Mouse (Mus musculus): Measurements from ENCODE around the gene Cby1.
"Not testable (repeated sequence)": the region's sequence is repeated elsewhere in the genome, so short reads cannot be mapped to it uniquely, and the experiment has no call there.

The Cby1 gene

DNA sequence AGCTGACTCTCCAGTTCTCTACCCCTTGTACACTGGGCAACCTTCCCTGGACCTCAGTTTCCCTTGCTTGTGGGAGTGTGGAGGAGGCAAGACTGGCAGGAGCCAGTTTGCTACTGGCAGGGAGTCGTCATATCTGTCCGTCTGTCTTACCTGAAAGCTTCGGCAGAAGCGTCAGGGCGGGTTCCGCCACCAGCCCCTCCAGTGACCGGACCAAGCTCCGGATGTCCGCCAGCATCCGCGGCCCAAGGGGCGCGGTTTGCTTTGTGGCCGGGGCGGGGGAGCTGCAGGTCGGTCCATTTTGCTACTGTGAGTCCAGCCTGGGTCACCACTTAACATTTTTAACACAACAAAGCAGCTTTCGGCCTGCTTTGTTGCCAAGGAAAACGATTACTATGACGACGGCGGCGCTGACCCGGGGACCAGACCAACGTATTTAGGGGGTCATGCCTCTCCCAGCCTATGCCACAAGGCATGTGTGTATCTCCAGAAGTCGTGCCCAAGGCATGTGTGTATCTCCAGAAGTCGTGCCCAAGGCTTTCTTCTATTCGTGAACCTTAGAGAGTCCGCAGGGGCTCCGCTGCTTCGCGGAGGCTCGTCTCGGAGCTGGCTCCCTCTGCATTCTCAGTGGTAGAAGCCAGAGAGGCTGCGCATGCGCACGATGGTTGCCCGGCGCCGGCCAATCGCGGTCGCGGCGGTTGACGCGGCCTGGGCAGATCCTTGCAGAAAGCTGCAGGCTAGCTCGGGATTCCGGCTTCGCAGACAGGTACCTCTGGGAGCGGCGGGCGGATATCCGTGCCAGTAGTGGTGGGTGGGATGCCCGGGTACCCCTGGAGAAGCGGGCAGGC lies at the start of gene Cby1, which contains the start of gene Fam227a:
Gene Cby1 (plus strand): TSS at position 669 of the 845 bp plus-strand sequence.
Gene Fam227a (minus strand): TSS at position 426 of the 845 bp plus-strand sequence.
- peak; percentile 96 to 97 for DNase-seq (ENCODE audit: low spot score in 2 of 2)

- no peak for DNase-seq (ENCODE audit: low spot score in 2 of 2)
These were observed 49.8 kb upstream of the Cby1 start for GRCm38 (mm10) chr15:79609226-79609625.

- no peak for DNase-seq (ENCODE audit: low spot score in 2 of 2)
These were observed 43.5 kb upstream of the Cby1 start for GRCm38 (mm10) chr15:79615501-79615900.

DNA sequence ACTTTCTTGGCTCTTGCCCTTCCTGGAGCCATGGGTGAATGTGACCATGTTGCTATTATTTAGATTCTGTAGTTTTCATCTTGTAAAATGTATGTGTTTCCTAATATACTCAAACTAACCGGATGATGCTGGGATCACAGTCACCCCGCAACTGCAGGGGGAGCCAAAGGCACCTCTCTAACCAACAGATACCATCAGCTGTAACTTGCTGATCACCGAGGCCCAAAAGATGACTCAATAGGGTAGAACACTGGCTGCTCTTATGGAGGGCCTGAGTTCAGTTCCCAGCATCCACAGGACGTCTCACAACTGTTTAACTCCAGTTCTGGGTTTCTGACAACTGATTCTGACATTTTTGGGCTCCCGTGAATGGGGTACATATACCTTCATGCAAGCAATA lies 42.3 kb upstream of the Cby1 start:
- DNase-seq (ENCODE audit: low spot score in 2 of 2), result no peak

DNA sequence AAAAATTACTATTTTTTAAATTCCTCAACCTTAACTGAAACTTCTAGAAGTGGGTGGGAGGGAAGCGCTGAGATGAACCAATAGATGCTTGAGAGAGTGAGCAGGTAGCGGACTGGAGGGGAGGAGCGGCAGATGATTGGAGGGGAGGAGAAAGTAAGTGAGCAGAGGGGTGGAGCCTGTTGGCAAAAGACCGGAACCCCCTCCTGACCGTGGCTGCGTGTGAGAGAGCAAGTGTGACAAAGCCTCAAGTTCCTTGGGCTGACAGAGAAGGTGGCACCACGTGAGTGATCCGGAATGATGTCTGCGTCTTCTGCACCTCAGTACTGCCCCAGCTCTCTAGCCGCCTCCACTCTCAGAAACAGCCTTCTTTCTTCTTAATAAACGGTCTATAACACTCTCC lies 41.9 kb upstream of the Cby1 start:
- DNase-seq (ENCODE audit: low spot score in 2 of 2), result no peak

GRCm38 (mm10) chr15:79618456-79618855 lies 40.5 kb upstream of the Cby1 start:
- no peak for DNase-seq (ENCODE audit: low spot score in 2 of 2)

GRCm38 (mm10) chr15:79619770-79620414 lies 39.1 kb upstream of the Cby1 start:
- no peak for DNase-seq (ENCODE audit: low spot score in 2 of 2)

GRCm38 (mm10) chr15:79630471-79630870 lies 28.5 kb upstream of the Cby1 start:
- DNase-seq (ENCODE audit: low spot score in 2 of 2), result no peak

DNA sequence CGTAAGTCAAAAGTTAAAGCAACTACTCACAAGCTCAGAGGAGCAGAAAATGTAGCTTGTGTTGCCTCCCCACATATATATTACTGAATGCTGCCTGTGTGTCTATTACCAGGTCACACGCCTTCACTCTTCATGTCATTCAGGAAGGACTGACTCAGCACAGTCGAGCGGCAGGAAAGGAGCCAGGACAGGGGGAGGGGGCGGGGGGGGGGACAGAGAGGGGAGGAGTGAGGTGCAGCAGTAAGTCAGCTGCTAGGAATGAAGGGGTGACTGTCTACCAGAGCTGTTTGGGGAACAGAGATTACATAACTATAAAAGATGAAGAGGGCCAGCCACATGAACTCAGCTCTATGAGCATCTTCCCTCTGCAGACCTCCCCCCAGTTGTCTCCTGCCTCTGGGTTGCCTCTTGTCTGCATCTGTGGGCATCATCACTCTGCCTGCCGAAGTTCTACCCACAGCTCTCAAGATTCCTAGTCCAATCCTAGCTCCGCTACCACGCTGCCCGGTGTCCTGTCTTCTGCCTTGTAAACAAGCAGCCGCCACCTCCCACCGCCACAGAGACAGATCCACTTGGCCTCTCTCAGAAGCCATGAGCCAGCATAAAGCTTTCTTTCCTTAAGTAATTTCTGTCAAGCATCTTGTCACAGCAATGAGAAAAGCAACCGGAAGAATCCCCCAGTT lies 17.7 kb upstream of the Cby1 start:
- no peak for DNase-seq (ENCODE audit: low spot score in 2 of 2)

- DNase-seq (ENCODE audit: low spot score in 2 of 2), result no peak
These were observed 13.5 kb upstream of the Cby1 start for GRCm38 (mm10) chr15:79645483-79645882.

- no peak for DNase-seq (ENCODE audit: low spot score in 2 of 2)
These were observed 10.9 kb upstream of the Cby1 start for GRCm38 (mm10) chr15:79648130-79648529.

DNA sequence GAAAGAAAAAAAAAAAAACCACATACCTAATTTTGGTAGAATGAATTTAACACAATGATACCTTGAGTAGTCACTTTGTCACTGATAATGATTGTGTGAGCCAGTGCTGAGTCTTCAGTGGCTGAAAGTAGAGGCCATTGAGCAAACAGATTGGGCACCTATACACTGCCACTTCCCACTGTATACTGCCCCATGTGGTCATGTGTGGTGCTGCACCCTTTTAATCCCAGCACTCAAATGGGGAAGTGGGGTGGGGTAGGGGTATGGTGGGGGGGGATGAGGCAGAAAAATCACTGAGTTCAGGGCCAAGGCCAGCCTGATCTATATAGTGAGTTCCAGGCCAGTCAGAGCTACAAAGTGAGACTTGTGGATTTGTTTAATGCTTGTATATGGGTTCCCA lies 8.4 kb upstream of the Cby1 start:
- DNase-seq (ENCODE audit: low spot score in 2 of 2), result no peak

DNA sequence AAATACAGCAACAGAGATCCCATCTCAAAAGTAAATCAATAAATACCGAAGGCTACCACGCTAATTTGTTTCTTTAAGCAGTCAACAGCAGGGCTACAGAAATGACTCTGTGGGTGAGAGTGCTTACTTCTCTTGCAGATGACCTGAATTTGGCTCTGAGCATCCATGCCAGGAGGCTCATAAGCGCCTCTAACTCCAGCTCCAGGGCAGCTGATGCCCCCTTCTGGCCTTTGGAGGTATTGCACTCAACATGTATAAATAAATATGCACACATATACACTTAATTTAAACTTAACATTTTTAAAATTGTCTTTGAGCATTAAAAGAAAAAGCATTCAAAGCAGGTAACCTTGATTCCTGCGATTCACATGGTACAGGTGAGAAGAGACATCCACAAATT lies 7.5 kb upstream of the Cby1 start:
- no peak for DNase-seq (ENCODE audit: low spot score in 2 of 2)

DNA sequence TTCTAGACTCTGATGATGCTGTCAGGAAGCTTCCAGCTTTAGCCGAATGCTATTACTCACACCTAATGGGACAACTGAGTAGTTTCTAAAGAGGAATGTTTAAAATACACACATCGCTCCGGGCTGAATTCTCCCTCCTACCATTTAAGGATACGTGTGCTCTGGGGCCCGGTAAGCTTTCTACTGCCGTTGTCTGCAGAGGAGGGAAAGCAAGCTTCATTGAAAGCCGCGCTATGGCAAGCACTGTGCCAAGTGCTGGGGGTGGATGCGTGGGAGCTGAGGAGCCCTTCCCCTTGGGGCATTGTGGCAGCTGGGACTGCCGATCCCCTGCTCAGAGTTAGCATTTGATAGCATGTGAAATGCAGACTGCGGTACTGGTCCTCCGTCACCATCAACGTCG lies 2.5 kb upstream of the Cby1 start:
- DNase-seq (ENCODE audit: low spot score in 2 of 2), result no peak

- peak; percentile 86 to 91 for DNase-seq (ENCODE audit: low spot score in 2 of 2)
These were observed 1.0 kb upstream of the Cby1 start for GRCm38 (mm10) chr15:79657837-79658530.

DNA sequence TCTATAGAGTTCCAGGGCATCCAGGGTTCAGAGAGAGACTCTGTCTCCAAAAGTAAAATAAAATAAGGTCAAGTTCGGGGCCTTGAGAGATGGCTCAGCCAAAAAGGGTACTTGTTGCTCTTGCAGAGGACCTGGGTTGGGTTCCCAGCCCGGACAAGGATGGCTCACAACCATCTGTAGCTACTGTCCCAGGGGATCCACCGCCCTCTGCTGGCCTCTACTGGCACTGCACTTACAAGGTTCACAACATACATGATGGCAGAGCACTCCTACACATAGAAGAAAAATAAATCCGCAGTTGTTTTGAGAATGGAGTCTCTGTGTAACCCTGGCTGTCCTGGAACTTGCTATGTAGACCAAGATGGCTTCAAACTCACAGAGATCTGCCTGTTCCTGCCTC lies 2.9 kb downstream of the Cby1 start:
- DNase-seq (ENCODE audit: low spot score in 2 of 2), result no peak

- no peak for DNase-seq (ENCODE audit: low spot score in 2 of 2)
These were observed 5.7 kb downstream of the Cby1 start for GRCm38 (mm10) chr15:79664666-79665065.

DNA sequence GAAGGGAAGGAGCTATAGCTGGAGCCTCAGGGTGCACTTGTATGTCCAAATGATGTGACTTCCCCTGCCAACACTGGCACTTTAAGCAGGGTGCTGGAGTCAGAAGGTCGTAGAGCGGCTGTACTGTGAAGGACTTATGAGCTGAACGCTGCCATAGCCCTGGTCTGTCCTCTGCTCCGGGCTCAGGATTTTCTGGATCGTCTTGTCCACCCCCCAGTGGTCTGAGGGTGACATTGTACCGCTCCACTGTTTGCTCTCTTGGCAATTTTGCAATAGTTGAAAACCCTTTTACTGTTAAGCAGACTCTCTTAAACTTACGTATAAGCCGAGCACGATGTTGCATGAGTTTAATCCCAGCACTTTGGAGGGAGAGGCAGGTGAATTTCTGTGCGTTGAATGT lies 10.2 kb downstream of the Cby1 start:
- DNase-seq (ENCODE audit: low spot score in 2 of 2), result no peak

- peak; percentile 61 to 79 for DNase-seq (ENCODE audit: low spot score in 2 of 2)
These were observed 11.4 kb downstream of the Cby1 start, which contains the start of gene Tomm22 for GRCm38 (mm10) chr15:79670249-79670971. Gene Tomm22, plus strand, starts transcription at chr15:79670861.

DNA sequence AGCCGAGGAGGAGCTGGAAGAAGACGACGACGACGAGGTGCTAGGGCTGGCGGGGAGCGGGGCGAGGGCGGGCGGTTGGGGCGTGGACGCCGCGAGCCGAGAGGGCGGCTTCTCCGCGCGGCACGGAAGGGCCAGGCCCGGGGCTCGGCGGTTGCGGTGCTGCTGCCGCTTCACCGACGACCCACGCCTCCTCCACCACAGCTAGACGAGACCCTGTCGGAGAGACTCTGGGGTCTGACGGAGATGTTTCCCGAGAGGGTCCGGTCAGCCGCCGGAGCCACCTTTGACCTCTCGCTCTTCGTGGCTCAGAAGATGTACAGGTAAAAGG lies 11.9 kb downstream of the Cby1 start:
- DNase-seq (ENCODE audit: low spot score in 2 of 2), result no peak

DNA sequence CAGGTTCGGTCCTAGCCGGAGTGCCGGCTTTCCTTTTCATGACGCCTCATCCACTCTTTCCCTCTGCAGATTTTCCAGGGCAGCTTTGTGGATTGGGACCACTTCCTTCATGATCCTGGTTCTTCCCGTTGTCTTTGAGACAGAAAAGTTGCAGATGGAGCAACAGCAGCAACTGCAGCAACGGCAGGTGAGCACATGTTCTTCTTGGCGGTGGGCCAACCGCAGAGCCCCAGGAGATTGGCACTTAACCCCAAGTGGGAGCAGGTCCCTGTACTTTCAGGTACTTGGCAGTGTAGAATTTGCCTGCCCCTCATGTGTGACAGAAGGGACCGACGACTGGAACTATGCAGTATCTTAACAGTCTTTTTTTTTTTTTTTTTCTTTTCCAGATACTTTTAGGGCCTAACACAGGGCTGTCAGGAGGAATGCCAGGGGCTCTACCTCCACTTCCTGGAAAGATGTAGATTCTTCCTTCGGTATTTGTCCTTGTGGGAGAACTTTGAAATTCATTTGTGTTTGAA lies 12.9 kb downstream of the Cby1 start:
- not testable (repeated sequence) for DNase-seq (ENCODE audit: low spot score in 2 of 2)
